Mouse (Mus musculus): ENCODE results near the gene Ptchd4.

Ptchd4 gene

GRCm38 (mm10) chr17:42315669-42316611 lies at the start of gene Ptchd4:
Gene Ptchd4, plus strand, starts transcription at chr17:42315947.
- DNase-seq (ENCODE audit: low spot score): peak; percentile 6

- no peak for DNase-seq (ENCODE audit: low spot score)
Measured at GRCm38 (mm10) chr17:42276861-42277260, 38.9 kb upstream of the Ptchd4 start.

- no peak for DNase-seq (ENCODE audit: low spot score)
Measured at GRCm38 (mm10) chr17:42284391-42284790, 31.4 kb upstream of the Ptchd4 start.

GRCm38 (mm10) chr17:42286255-42286654 lies 29.5 kb upstream of the Ptchd4 start:
- DNase-seq (ENCODE audit: low spot score): no peak

GRCm38 (mm10) chr17:42290341-42290740 lies 25.4 kb upstream of the Ptchd4 start:
- no peak for DNase-seq (ENCODE audit: low spot score)

GRCm38 (mm10) chr17:42291793-42292192 lies 24.0 kb upstream of the Ptchd4 start:
- DNase-seq (ENCODE audit: low spot score): no peak

GRCm38 (mm10) chr17:42297986-42298385 lies 17.8 kb upstream of the Ptchd4 start:
- DNase-seq (ENCODE audit: low spot score): no peak

- DNase-seq (ENCODE audit: low spot score): no peak
Measured at GRCm38 (mm10) chr17:42299681-42300080, 16.1 kb upstream of the Ptchd4 start.

GRCm38 (mm10) chr17:42303062-42303577 lies 12.6 kb upstream of the Ptchd4 start:
- no peak for DNase-seq (ENCODE audit: low spot score)

- DNase-seq (ENCODE audit: low spot score): no peak
Measured at GRCm38 (mm10) chr17:42304262-42304661, 11.5 kb upstream of the Ptchd4 start.

GRCm38 (mm10) chr17:42307001-42307400 lies 8.7 kb upstream of the Ptchd4 start:
- DNase-seq (ENCODE audit: low spot score): no peak

GRCm38 (mm10) chr17:42310136-42310535 lies 5.6 kb upstream of the Ptchd4 start:
- no peak for DNase-seq (ENCODE audit: low spot score)

- no peak for DNase-seq (ENCODE audit: low spot score)
Measured at GRCm38 (mm10) chr17:42316612-42316982, 850 bp downstream of the Ptchd4 start.

GRCm38 (mm10) chr17:42335787-42336186 lies 20.0 kb downstream of the Ptchd4 start:
- DNase-seq (ENCODE audit: low spot score): no peak

- DNase-seq (ENCODE audit: low spot score): no peak
Measured at GRCm38 (mm10) chr17:42336571-42336970, 20.8 kb downstream of the Ptchd4 start.

GRCm38 (mm10) chr17:42346027-42346426 lies 30.3 kb downstream of the Ptchd4 start:
- no peak for DNase-seq (ENCODE audit: low spot score)

- no peak for DNase-seq (ENCODE audit: low spot score)
Measured at GRCm38 (mm10) chr17:42358481-42358880, 42.7 kb downstream of the Ptchd4 start.

- no peak for DNase-seq (ENCODE audit: low spot score)
Measured at GRCm38 (mm10) chr17:42363085-42363710, 47.5 kb downstream of the Ptchd4 start.

- no peak for DNase-seq (ENCODE audit: low spot score)
Measured at GRCm38 (mm10) chr17:42364716-42365115, 49.0 kb downstream of the Ptchd4 start.

- no peak for DNase-seq (ENCODE audit: low spot score)
Measured at GRCm38 (mm10) chr17:42374881-42375280, 59.1 kb downstream of the Ptchd4 start.

GRCm38 (mm10) chr17:42393086-42393485 lies 77.3 kb downstream of the Ptchd4 start:
- no peak for DNase-seq (ENCODE audit: low spot score)

- DNase-seq (ENCODE audit: low spot score): no peak
Measured at GRCm38 (mm10) chr17:42395299-42395698, 79.6 kb downstream of the Ptchd4 start.

GRCm38 (mm10) chr17:42418449-42418848 lies 102.7 kb downstream of the Ptchd4 start:
- DNase-seq (ENCODE audit: low spot score): no peak
